Mouse (Mus musculus): ENCODE data around the gene Prss12.

- TF ChIP-seq POLR2A (IDR thresholded peaks at IDR 0.05; ENCODE audit: extremely low read depth, insufficient read depth, low read length): no peak
- TF ChIP-seq CTCF (IDR thresholded peaks at IDR 0.05; ENCODE audit: extremely low read depth, insufficient read depth, low read length): no peak
Observed at GRCm38 (mm10) chr3:123481266-123481665, 34.6 kb downstream of the Prss12 start.

Measured in cortical plate, adult 2 months (tissue).